Mouse (Mus musculus) heart, adult 8-10 months (tissue): ENCODE data around the gene Tmem274. TPM values are rescaled to one million over a fixed set of nuclear protein-coding genes. Genes with fewer than 3 reads are reported as not detected.

Source experiments
- DNase-seq: peaks from one replicate; pipeline ENCODE4 v3.0.0; 2022; ENCODE audit warnings: low spot score
- total RNA-seq, 4 experiments: library from RNA; stranded (reverse); gene quantifications; 2 replicates each; pipeline ENCODE4 v1.2.4; 2022

The Tmem274 gene
- total RNA-seq, 4 experiments from 2014 or later: not detected

- DNase-seq: no peak
Observed at GRCm38 (mm10) chr4:149525170-149525569, 48.0 kb downstream of the Tmem274 start.

DNA sequence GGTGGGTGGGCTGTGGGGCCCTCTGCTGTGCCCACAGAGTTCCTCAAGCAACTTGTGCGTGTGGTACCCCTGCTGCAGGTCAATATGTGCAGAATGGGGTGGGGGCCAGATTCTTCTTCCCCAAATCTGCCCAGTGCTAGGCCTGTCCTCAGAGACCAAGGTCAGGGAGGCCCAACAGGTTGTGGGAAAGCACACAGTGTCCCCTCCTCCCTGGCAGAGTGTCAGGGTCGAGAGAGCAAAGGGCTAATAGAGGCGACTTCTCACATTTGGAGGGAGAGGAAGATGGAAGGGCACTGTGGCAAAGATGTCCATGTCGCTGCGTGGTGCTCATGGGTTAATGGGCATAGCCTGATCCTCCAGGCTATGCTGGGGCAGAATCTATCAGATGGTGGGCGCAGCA is 48.6 kb downstream of the Tmem274 start:
- DNase-seq: no peak

GRCm38 (mm10) chr4:149526330-149526729 is 49.2 kb downstream of the Tmem274 start:
- peak; percentile 86 for DNase-seq

- peak; percentile 79 for DNase-seq
Observed at GRCm38 (mm10) chr4:149527621-149528354, 50.6 kb downstream of the Tmem274 start.

DNA sequence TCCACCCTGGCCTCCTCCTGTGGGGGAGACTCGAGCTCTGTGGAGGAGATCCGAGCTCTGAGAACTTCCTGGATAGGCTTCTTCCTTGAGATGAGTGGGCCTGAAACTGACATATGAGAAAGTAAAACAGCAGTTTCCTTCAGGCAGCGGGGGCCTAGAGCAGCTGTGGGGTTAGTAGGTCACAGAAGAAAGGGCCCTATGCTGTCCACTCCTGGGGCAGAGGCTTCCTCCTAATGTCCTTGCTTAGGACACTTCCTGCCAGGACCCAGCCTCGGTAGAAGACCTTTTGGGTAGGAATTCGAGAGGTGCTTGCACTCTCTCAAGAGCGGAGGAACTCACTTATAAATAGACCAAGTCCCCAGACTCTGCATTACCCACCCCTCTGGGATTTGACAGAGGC is 52.5 kb downstream of the Tmem274 start:
- no peak for DNase-seq

Other genes with a start within 250 kb of the Tmem274 start
- gene Kif1b, start 169.7 kb upstream of the Tmem274 start, total RNA-seq: 100 to 1,000 TPM; 159 to 211 (median 191) TPM
- 10 to 100 TPM; 40.6 to 46.8 (median 42.6) TPM for gene Ube4b, start 50.6 kb upstream of the Tmem274 start, total RNA-seq
- gene Rbp7, start 22.4 kb upstream of the Tmem274 start, total RNA-seq: 10 to 100 TPM; 41.4 to 66.1 (median 52.8) TPM
- 10 to 100 TPM; 35.1 to 36.8 (median 36.0) TPM for gene Nmnat1, start 7.8 kb downstream of the Tmem274 start, total RNA-seq
- gene Lzic, start 7.9 kb downstream of the Tmem274 start, total RNA-seq: 10 to 100 TPM; 50.1 to 69.6 (median 57.6) TPM
- 10 to 100 TPM; 16.0 to 23.2 (median 20.5) TPM for gene Ctnnbip1, start 40.9 kb downstream of the Tmem274 start, total RNA-seq
- gene Clstn1, start 109.1 kb downstream of the Tmem274 start, total RNA-seq: 10 to 100 TPM; 85.3 to 96.5 (median 94.1) TPM
- 1 to 10 TPM; 4.7 to 5.8 (median 5.1) TPM for gene Pik3cd, start 225.2 kb downstream of the Tmem274 start, total RNA-seq